Mouse (Mus musculus): ENCODE results near the gene Cmtm2a. TPM values are rescaled to one million over a fixed set of nuclear protein-coding genes. Genes with fewer than 3 reads are reported as not detected.
"Not testable (repeated sequence)": the region's sequence is repeated elsewhere in the genome, so short reads cannot be mapped to it uniquely, and the experiment has no call there.

Cmtm2a gene
- polyA plus RNA-seq, 1 experiment from 2014 or later = not detected

DNA sequence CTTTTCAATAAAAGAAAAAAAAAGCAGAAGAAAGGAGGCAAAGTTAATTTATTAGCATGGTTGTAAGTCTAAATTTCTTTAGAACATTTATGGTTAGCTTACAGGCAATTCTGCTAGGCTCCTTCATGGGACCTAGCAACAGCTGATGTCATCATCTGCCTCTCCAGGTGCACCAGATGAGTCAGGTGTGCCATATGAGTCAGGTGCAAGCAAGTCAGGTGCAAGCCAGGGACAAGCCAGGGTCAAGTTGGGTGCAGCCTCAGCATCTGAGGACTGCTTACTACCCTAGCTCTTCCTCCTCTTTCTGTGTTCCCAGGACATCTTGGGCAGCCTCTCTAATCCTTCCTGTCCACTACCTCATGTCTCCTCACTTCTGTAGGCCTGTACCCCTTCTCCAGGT, 24.6 kb downstream of the Cmtm2a start:
- Histone ChIP-seq H3K9ac (no peak overlapping the region), H3K27ac (no peak overlapping the region), H3K4me2 (no peak overlapping the region), H3K27me3 (no peaks in the 10 kb centered on the region), H3K4me3 (no peak overlapping the region), H3K9me3 (no peaks in the 10 kb centered on the region), H3K36me3 (peaks cover 13% of the 10 kb centered on the region), H3K4me1 (no peaks in the 10 kb centered on the region)
- no peak for ATAC-seq (ENCODE audit: insufficient number of reproducible peaks, low FRiP score, low TSS enrichment, low read depth)

DNA sequence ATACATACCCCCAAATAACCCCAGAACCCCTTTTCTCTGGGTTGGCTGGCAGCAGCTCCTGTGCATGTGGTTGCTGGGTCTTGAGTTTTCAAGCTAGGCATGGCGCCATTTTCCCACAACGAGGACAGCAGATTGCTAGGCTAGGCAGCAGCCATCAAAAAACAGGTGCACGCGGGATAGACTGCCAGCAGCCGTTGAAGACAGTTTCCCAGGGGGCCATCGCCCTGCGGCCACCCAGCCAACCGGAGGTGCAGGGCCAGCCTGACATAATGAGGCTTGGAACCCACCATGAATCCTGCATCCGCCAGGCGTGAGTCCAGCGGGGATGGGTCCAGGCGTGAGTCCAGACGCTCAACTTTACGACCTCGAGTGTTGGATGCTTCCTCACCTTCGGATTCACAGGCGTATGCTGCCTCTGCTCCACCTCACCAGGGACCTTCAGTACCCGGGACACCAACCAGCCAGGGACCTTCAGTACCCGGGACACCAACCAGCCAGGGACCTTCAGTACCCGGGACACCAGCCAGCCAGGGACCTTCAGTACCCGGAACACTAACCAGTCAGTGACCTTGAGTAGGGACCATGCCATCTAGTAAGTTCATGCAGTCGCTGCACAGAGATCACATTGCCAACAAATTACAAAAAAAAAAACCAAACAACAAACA, 28.6 kb downstream of the Cmtm2a start:
- not testable (repeated sequence) for H3K27me3 ChIP-seq; ATAC-seq (ENCODE audit: insufficient number of reproducible peaks, low FRiP score, low TSS enrichment, low read depth); H3K4me1 ChIP-seq; H3K9me3 ChIP-seq; H3K27ac ChIP-seq; H3K4me2 ChIP-seq; H3K9ac ChIP-seq; H3K4me3 ChIP-seq
- WGBS = 97% methylated on average over 22 of the region's 22 CpGs
- peaks cover 24% of the 10 kb centered on the region for H3K36me3 ChIP-seq

DNA sequence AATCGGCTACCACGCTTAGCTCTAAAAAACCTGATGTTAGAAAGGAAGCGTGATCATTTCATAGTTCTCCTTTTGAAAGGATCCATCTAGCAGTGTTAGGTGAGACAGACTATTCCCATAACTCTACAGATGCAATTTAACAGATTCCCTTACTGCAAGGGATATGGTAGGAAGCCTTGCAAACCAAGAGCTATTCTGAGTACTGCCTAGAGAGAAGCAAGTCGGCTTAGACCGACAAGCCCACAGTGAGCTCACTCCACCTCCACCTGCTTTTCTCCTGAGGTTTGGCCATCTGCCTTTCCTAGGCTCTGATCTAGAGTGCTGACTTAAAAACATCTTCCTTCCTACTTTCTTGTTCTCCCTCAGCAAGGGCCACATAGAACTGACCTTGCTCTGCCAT, 31.2 kb downstream of the Cmtm2a start:
- not testable (repeated sequence) for H3K9me3 ChIP-seq; H3K4me1 ChIP-seq; H3K4me3 ChIP-seq; H3K9ac ChIP-seq; H3K4me2 ChIP-seq; H3K27me3 ChIP-seq; H3K27ac ChIP-seq; ATAC-seq (ENCODE audit: insufficient number of reproducible peaks, low FRiP score, low TSS enrichment, low read depth)
- H3K36me3 ChIP-seq = peaks cover 47% of the 10 kb centered on the region
- WGBS = 97% methylated on average over 5 of the region's 5 CpGs

DNA sequence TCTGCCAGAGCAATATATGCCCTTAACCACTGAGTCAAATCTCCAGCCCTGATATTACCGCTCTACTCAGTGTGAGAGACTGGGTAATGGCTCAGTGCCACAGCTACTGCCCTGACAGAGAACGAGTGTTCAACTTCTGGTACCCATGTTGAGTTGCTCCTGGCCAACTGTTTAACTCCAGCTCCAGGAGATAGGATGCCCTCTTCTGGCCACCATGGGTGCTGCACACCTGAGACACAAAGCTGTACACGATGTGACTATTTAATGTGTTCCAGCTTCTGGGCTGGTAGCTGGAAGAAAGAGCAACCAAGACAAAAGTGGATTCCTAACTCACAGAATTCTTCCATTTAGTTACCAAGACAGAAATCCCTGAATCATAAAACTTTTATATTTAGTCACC, 40.0 kb downstream of the Cmtm2a start:
- 90% methylated on average over 3 of the region's 3 CpGs for WGBS
- no peak for ATAC-seq (ENCODE audit: insufficient number of reproducible peaks, low FRiP score, low TSS enrichment, low read depth)
- H3K9ac ChIP-seq = no peak overlapping the region
- H3K9me3 ChIP-seq = no peaks in the 10 kb centered on the region
- no peak overlapping the region for H3K4me3 ChIP-seq
- H3K27ac ChIP-seq = no peak overlapping the region
- H3K4me1 ChIP-seq = peaks cover 13% of the 10 kb centered on the region
- no peak overlapping the region for H3K4me2 ChIP-seq
- H3K27me3 ChIP-seq = no peaks in the 10 kb centered on the region
- H3K36me3 ChIP-seq = peaks cover 10% of the 10 kb centered on the region

DNA sequence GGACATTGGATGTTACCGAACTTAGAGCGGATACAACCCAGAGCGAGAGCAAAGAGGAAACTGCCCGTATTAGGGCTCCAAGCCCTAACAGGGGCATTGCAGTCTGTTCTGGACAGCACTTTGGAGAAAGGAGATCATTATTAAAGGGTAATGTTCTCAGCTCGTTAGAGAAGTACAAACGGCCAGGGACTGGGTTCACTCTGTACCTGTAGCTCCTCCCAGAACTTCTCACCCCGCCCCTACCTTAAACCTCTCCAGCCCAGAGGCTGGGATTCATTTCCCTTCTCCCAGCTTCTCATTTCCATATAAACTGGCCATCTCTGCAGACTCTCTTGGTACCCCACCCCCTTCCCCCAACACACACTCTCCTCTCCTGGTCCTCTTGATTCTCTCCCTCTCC, 41.5 kb downstream of the Cmtm2a start:
- no peak for ATAC-seq (ENCODE audit: insufficient number of reproducible peaks, low FRiP score, low TSS enrichment, low read depth)
- Histone ChIP-seq H3K9ac (peak overlapping the region; percentile 49; the same call in 1 of the 2 replicates), H3K27me3 (no peaks in the 10 kb centered on the region), H3K27ac (peak overlapping the region; percentile 89), H3K36me3 (no peaks in the 10 kb centered on the region), H3K4me2 (peak overlapping the region; percentile 79), H3K9me3 (no peaks in the 10 kb centered on the region), H3K4me1 (peaks cover 23% of the 10 kb centered on the region), H3K4me3 (peak overlapping the region; percentile 71)
- under 1% methylated on average over 7 of the region's 7 CpGs for WGBS

DNA sequence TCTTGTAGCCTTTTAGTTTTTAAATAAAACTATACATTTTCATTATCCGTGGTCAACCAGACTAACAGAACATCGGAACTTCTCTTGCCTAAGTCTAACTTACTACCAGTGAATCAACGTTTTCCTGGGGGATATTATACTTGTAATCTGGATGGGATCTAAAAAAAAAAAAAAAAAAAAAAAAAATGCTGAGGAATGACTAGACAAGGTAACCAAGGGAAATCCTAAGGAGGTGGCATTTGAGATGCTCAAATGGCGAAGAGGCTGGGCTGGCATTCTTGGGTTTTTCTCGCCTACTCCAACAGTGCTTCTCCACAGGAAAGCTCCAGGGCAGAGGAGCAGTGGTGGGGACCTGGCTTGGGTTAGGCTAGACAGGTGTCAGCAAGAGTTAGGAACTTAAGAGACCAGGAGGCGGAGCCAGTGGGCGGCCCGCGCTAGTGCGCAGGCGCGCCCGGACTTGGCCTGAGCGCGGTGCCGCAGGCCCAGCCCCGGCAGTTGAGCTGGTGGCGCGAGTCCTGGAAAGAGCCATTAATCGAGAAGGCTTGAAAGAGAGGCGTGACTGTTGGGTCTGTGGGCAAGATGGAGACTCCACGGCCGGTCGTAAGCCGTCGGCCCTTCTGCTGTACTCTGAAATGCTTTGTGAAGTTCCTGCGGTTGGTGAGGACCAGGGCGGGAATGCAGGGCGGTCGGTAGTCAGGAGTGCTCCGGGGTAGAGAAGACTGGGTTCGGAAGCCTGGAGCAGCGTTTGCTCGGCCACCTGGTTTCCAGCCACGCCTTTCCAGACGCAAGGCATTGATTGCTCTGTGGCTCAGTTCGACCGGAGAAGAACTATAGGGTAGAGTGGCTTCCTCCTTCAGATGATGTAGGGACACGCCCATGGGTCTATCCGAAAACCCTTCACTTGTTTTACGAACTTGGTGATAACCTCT, 42.3 kb downstream of the Cmtm2a start, which contains the start of gene Cklf:
Cklf (plus strand) TSS at position 423 of the 929 bp plus-strand sequence.
- H3K4me3 ChIP-seq = peak within 1 kb of the TSS; percentile 71
- 3% methylated on average over 41 of the region's 41 CpGs for WGBS
- H3K4me2 ChIP-seq = peak within 1 kb of the TSS; percentile 79
- ATAC-seq (ENCODE audit: insufficient number of reproducible peaks, low FRiP score, low TSS enrichment, low read depth) = peak; percentile 82
- H3K9me3 ChIP-seq = no peaks in the 10 kb centered on the region
- H3K27ac ChIP-seq = peak within 1 kb of the TSS; percentile 89
- peaks cover 23% of the 10 kb centered on the region for H3K4me1 ChIP-seq
- peak within 1 kb of the TSS; percentile 49 for H3K9ac ChIP-seq
- H3K36me3 ChIP-seq = no peaks in the 10 kb centered on the region
- no peaks in the 10 kb centered on the region for H3K27me3 ChIP-seq

DNA sequence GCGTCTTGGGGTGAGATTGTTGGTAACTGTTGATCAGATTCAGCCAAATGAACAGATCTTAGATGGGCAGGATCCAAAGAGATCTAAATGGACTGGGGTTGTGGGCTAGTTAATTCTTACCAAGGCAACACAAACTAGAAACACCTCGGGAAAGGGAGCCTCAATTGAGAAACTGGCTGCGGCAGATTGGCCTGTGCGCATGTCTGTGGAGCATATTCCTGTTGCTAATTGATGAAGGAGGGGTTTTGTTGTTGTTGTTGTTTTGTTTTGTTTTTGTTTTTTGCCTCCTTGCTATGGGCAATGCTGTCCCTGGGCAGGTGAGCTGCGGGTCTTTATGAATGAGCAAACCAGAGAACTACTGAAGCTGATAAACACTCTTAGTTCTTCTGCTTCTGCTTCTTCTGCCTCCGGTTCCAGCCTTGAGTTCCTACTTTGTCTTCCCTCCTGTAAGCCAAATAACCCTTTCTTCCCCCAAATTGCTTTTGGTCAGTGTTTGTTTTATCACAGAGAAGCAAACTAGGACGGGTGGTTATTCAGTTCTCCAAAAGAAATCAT, 43.5 kb downstream of the Cmtm2a start:
- 80% methylated on average over 7 of the region's 7 CpGs for WGBS
- H3K4me1 ChIP-seq = peaks cover 23% of the 10 kb centered on the region
- ATAC-seq (ENCODE audit: insufficient number of reproducible peaks, low FRiP score, low TSS enrichment, low read depth) = no peak
- no peak overlapping the region for H3K4me3 ChIP-seq
- no peak overlapping the region for H3K4me2 ChIP-seq
- peaks cover 9% of the 10 kb centered on the region; the same call in 1 of the 2 replicates for H3K36me3 ChIP-seq
- no peaks in the 10 kb centered on the region for H3K9me3 ChIP-seq
- H3K9ac ChIP-seq = no peak overlapping the region
- no peaks in the 10 kb centered on the region for H3K27me3 ChIP-seq
- H3K27ac ChIP-seq = no peak overlapping the region

DNA sequence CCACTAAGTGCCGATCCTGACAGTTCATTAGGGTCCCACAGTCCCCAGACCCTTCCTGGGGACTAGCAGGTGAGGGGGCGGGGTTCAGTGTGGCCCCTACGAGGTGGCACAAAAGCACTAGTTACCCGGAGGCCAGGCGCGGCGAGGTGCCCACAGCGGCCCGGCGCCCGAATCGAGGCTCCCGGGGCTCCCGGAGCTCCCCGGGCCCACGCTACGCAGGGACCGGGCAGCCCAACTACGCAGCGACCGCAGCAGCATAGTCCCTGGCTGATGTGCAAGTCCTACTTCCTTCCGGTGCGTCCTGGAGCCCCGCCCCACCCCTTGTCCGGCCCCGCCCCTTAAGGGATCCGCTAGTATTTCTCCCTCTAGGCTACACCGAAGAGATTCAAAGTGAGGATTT, 44.7 kb downstream of the Cmtm2a start, which contains the start of gene Tk2:
Tk2 (minus strand) TSS at position 283 of the 400 bp plus-strand sequence.
- H3K4me2 ChIP-seq = peak within 1 kb of the TSS; percentile 73
- H3K9ac ChIP-seq = peak within 1 kb of the TSS; percentile 75
- peak within 1 kb of the TSS; percentile 97 for H3K4me3 ChIP-seq
- peaks cover 23% of the 10 kb centered on the region for H3K4me1 ChIP-seq
- peak within 1 kb of the TSS; percentile 75 for H3K27ac ChIP-seq
- WGBS = 0% methylated on average over 28 of the region's 28 CpGs
- no peaks in the 10 kb centered on the region for H3K9me3 ChIP-seq
- peaks cover 9% of the 10 kb centered on the region; the same call in 1 of the 2 replicates for H3K36me3 ChIP-seq
- no peaks in the 10 kb centered on the region for H3K27me3 ChIP-seq
- ATAC-seq (ENCODE audit: insufficient number of reproducible peaks, low FRiP score, low TSS enrichment, low read depth) = peak; percentile 57; the same call in 1 of the 2 replicates

DNA sequence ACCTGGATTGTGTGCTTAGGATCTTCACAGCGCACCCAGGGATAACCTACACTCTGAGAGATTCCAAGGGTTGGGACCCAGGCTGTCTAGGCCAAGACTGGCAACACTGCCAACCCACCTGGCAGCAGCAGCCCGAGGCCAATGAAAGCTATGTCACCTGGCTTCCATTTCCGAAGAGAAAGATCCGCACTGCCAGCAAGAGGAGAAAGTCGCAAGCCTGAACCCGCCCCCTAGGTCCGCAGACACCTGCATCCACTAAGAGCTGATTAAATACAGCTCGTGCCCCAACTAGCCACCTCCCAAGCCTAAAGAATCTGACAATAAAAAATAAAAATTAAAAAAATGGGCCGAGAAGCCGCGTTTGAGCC, 45.1 kb downstream of the Cmtm2a start:
- 3% methylated on average over 11 of the region's 11 CpGs for WGBS
- Histone ChIP-seq H3K4me1 (peaks cover 23% of the 10 kb centered on the region), H3K4me3 (peak overlapping the region; percentile 97), H3K9me3 (no peaks in the 10 kb centered on the region), H3K36me3 (peaks cover 13% of the 10 kb centered on the region; the same call in 1 of the 2 replicates), H3K27ac (peak overlapping the region; percentile 75), H3K9ac (peak overlapping the region; percentile 75), H3K4me2 (peak overlapping the region; percentile 73), H3K27me3 (no peaks in the 10 kb centered on the region)
- no peak for ATAC-seq (ENCODE audit: insufficient number of reproducible peaks, low FRiP score, low TSS enrichment, low read depth)

DNA sequence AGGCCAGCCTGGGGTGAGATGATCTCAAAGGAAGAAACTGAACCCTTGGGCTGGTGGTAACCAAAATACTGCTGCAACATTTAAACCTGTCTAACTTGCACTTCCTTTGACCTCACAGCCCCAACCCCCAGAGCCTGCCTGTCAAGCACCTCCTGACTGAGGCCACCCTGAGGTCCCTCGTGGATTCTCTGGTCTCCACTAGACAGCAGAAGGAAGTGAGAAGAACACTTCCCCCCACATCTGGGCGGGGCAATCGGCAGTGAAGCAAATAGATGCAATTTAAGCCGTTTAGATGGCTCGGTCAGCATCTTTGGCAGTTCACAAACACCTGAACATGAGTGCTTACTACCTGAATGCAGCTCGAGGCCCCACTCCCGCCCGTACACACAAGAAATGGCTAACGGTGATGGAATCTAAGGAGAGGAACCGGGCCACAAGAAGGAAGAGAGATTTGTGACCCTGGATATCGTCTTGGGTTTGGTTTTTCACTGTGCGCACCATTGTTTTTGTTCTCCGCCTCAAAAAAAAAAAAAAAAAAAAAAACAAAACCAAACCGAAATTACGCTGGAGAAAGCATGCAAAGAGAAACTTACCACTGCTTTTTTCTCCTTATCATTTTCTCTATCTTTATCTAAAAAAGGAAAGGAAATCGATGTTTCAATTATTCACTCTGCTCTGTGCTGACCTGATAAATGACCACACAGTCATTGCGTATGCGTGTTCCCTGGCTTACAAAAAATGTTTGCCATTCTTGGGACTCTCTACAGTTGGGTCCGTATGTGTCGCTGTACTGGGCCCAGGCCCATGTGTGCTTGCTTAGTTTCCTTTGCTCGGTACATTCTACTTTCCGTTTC, 45.7 kb downstream of the Cmtm2a start:
- 0 out of 2 replicates have a peak overlapping the region, but pooled peaks have one; percentile 75 for H3K27ac ChIP-seq
- no peak for ATAC-seq (ENCODE audit: insufficient number of reproducible peaks, low FRiP score, low TSS enrichment, low read depth)
- WGBS = 69% methylated on average over 22 of the region's 22 CpGs
- peaks cover 19% of the 10 kb centered on the region; the same call in 1 of the 2 replicates for H3K36me3 ChIP-seq
- peak overlapping the region; percentile 73 for H3K4me2 ChIP-seq
- peaks cover 23% of the 10 kb centered on the region for H3K4me1 ChIP-seq
- H3K9ac ChIP-seq = peak overlapping the region; percentile 75
- peak overlapping the region; percentile 97 for H3K4me3 ChIP-seq
- no peaks in the 10 kb centered on the region for H3K27me3 ChIP-seq
- no peaks in the 10 kb centered on the region for H3K9me3 ChIP-seq

DNA sequence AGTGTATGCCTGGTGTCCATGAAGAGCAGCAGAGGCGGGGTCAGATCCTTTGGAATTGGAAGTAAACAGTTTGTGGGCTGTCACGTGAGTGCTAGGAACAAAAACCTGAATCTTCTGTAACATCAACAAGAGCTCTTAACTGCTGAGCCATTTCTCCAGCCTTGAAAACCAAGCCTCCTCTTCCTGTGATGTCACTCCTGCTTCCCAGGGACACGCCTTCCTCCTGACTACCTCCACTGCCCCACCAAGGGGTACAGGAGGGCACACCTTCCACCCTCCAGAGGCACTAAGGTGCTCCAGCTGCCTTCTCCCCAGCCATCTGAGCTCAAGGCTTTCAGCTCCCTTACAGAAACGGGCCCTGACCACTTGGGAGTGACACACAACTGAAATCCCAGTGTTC, 46.4 kb downstream of the Cmtm2a start:
- Histone ChIP-seq H3K4me2 (no peak overlapping the region), H3K27me3 (no peaks in the 10 kb centered on the region), H3K9me3 (no peaks in the 10 kb centered on the region), H3K4me1 (peaks cover 18% of the 10 kb centered on the region), H3K4me3 (no peak overlapping the region), H3K36me3 (peaks cover 22% of the 10 kb centered on the region; the same call in 1 of the 2 replicates), H3K9ac (no peak overlapping the region), H3K27ac (no peak overlapping the region)
- no peak for ATAC-seq (ENCODE audit: insufficient number of reproducible peaks, low FRiP score, low TSS enrichment, low read depth)
- 82% methylated on average over 4 of the region's 4 CpGs for WGBS

All from limb, embryonic 15.5 days (tissue).